Mouse (Mus musculus): Measurements from ENCODE around the gene Rasal3.

Gene Rasal3

GRCm38 (mm10) chr17:32354211-32354610 is 49.2 kb downstream of the Rasal3 start:
- no peak for DNase-seq (ENCODE audit: low spot score)

- no peak for DNase-seq (ENCODE audit: low spot score)
These were observed 49.7 kb downstream of the Rasal3 start for GRCm38 (mm10) chr17:32353696-32354095.

GRCm38 (mm10) chr17:32351726-32352125 is 51.7 kb downstream of the Rasal3 start:
- DNase-seq (ENCODE audit: low spot score): no peak

- no peak for DNase-seq (ENCODE audit: low spot score)
These were observed 52.1 kb downstream of the Rasal3 start for GRCm38 (mm10) chr17:32351269-32351668.

- peak; percentile 75 for DNase-seq (ENCODE audit: low spot score)
These were observed 52.9 kb downstream of the Rasal3 start, which contains the start of gene Akap8l for GRCm38 (mm10) chr17:32350382-32350983. Gene Akap8l (minus strand): TSS chr17:32350607.

GRCm38 (mm10) chr17:32349851-32350381 is 53.5 kb downstream of the Rasal3 start:
- DNase-seq (ENCODE audit: low spot score): no peak

- no peak for DNase-seq (ENCODE audit: low spot score)
These were observed 54.2 kb downstream of the Rasal3 start for GRCm38 (mm10) chr17:32349037-32349732.

- DNase-seq (ENCODE audit: low spot score): no peak
These were observed 55.0 kb downstream of the Rasal3 start for GRCm38 (mm10) chr17:32348406-32348805.

- DNase-seq (ENCODE audit: low spot score): no peak
These were observed 62.3 kb downstream of the Rasal3 start for GRCm38 (mm10) chr17:32341102-32341501.

Measured in urinary bladder, postnatal 10 days (tissue).